Mouse (Mus musculus): Measurements from ENCODE around the gene Themis3. TPM values are rescaled to one million over a fixed set of nuclear protein-coding genes. Genes with fewer than 3 reads are reported as not detected.
"Not testable (repeated sequence)": the region's sequence is repeated elsewhere in the genome, so short reads cannot be mapped to it uniquely, and the experiment has no call there.

Gene Themis3
- polyA plus RNA-seq, 1 experiment = not detected

DNA sequence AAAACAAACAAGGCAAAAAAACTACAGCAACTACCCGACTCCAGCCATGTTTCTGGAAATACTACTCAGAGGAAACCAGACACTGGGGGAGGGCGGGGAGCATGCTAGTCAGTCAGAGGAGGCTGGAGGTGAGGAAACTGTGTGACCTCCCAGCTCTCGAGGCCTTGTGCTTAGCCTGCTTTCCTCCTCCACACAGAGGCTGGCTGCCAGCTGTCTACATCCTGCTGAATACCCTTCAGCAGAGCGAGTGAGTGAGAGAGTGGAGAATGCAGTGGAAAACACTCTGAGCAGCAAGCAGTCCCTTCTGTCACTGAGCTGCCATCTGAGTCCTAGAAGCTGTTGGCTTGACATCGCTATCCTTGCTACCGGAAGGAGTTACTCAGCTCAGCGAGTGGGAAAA is 30.2 kb downstream of the Themis3 start:
- Histone ChIP-seq H3K4me3 (ENCODE audit: insufficient read depth, low read depth, low read length) (no peak overlapping the region), H3K4me1 (ENCODE audit: control insufficient read depth, insufficient read depth, low read length) (peaks cover 9% of the 10 kb centered on the region; the same call in 1 of the 2 replicates), H3K27ac (ENCODE audit: insufficient read depth, low read depth, low read length) (no peak overlapping the region)
- WGBS = 57% methylated on average over 7 of the region's 7 CpGs
- TF ChIP-seq CTCF (IDR thresholded peaks at IDR 0.05; ENCODE audit: insufficient read depth, low read depth, low read length) = no peak
- no peak for TF ChIP-seq POLR2A (IDR thresholded peaks at IDR 0.05; ENCODE audit: insufficient read depth, low read depth, low read length)

DNA sequence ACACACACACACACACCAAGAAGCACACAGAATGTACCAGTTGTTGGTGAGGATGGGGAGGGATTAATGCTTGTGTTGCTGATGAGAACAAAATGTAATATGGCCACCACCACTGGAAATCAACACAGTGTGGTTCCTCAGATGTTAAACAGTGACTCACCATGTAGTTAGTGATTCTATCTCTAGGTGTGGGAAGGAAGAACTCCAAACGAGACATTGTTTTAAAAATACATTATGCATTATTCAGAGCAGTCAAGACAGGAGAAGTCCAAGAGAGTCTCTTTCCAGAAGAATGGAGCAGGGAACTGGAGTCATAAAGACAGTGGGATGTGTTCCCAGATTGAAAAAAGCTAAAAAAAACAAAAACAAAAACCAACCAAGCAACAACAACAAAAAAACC is 30.9 kb downstream of the Themis3 start:
- Histone ChIP-seq H3K4me1 (ENCODE audit: control insufficient read depth, insufficient read depth, low read length) (peaks cover 9% of the 10 kb centered on the region; the same call in 1 of the 2 replicates), H3K4me3 (ENCODE audit: insufficient read depth, low read depth, low read length) (no peak overlapping the region), H3K27ac (ENCODE audit: insufficient read depth, low read depth, low read length) (no peak overlapping the region)
- 26% methylated on average over 1 of the region's 1 CpGs for WGBS
- TF ChIP-seq CTCF (IDR thresholded peaks at IDR 0.05; ENCODE audit: insufficient read depth, low read depth, low read length) = no peak
- no peak for TF ChIP-seq POLR2A (IDR thresholded peaks at IDR 0.05; ENCODE audit: insufficient read depth, low read depth, low read length)

DNA sequence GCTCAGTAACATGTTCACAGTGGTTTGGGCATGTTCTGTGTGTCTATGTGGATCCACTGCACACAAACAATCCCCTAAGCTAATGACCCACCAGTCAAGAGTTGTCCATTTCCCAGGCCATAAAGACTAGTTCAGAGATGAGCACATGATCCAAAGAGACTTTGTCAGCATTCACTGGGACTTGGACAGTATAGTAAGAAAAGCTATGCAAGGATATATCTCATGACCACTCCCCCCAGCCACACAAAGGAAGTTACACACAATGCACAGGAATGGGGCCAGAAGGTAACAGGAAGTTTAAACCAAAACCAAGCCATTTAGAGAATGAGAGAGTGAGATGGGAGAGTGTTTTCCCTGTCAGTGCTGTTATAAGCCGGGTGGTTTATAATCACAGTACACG is 33.0 kb downstream of the Themis3 start:
- no peak for TF ChIP-seq CTCF (IDR thresholded peaks at IDR 0.05; ENCODE audit: insufficient read depth, low read depth, low read length)
- TF ChIP-seq POLR2A (IDR thresholded peaks at IDR 0.05; ENCODE audit: insufficient read depth, low read depth, low read length) = no peak
- Histone ChIP-seq H3K27ac (ENCODE audit: insufficient read depth, low read depth, low read length) (no peak overlapping the region), H3K4me3 (ENCODE audit: insufficient read depth, low read depth, low read length) (no peak overlapping the region), H3K4me1 (ENCODE audit: control insufficient read depth, insufficient read depth, low read length) (peaks cover 9% of the 10 kb centered on the region; the same call in 1 of the 2 replicates)
- 56% methylated on average over 2 of the region's 2 CpGs for WGBS

DNA sequence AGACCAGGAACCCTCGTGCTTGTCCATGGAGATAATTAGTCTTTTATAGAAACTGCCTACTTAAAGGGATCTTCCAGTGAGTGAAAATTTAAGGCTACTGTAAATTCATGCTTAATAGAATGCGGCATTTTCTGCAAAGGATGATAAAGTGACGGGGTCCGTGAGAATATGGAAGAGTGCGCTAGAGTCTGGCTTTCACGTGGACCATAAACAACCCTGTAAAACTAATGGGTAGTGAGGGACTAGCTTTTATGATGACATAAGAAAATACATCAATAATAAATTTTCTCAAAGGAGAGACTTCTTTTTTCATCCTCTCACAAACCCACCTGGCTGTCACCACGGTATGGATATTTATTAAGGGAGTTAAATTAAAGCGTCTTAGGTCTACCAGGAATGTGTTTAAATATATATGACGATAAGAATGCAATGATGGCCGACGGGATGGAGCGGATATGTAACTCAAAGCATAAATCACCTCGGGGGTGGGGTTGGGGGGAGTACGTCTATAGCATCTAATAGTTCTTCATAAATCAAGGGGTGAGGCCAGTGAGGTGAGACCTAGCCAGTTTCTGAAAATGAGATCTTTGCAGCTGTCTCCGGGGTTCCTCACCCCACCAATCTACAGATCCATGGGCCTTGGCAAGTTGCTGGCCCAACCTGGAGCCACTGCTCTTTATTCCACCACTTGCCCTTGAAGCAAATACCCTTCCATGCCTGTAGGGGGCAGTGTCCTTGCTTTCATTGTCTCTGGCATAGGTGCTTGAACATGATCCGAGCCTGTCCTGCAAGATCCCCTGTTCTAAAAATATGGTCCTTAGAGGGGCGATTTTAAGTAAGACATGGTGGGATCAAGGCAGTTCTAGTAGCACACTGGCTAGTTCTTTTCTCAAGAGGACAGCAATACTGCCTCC is 35.8 kb downstream of the Themis3 start:
- Histone ChIP-seq H3K27ac (ENCODE audit: insufficient read depth, low read depth, low read length) (no peak overlapping the region), H3K4me3 (ENCODE audit: insufficient read depth, low read depth, low read length) (no peak overlapping the region), H3K4me1 (ENCODE audit: control insufficient read depth, insufficient read depth, low read length) (peaks cover 4% of the 10 kb centered on the region; the same call in 1 of the 2 replicates)
- TF ChIP-seq POLR2A (IDR thresholded peaks at IDR 0.05; ENCODE audit: insufficient read depth, low read depth, low read length) (no peak), CTCF (IDR thresholded peaks at IDR 0.05; ENCODE audit: insufficient read depth, low read depth, low read length) (no peak)
- 93% methylated on average over 17 of the region's 17 CpGs for WGBS

DNA sequence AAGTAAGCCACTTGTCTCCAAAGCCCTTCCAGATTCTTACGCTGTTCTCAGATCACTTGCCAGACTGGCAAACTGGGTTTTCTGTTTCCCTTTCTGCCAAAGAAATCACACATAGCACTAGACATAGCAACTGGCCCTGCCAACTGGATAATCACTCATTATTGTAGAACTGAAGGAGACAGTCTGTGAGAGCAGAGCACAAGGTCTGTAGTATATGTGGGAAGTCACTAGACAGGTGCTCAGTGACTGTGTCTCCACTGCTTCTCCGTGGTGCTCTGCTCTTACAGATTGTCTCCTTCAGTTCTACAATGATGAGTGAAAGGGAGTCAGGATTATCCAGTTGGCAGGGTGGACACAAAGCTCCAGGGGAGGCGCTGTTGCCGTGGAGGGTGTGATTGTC is 41.7 kb downstream of the Themis3 start:
- TF ChIP-seq CTCF (IDR thresholded peaks at IDR 0.05; ENCODE audit: insufficient read depth, low read depth, low read length) (no peak), POLR2A (IDR thresholded peaks at IDR 0.05; ENCODE audit: insufficient read depth, low read depth, low read length) (no peak)
- H3K27ac ChIP-seq (ENCODE audit: insufficient read depth, low read depth, low read length) = no peak overlapping the region
- WGBS = 70% methylated on average over 4 of the region's 4 CpGs
- no peaks in the 10 kb centered on the region for H3K4me1 ChIP-seq (ENCODE audit: control insufficient read depth, insufficient read depth, low read length)
- H3K4me3 ChIP-seq (ENCODE audit: insufficient read depth, low read depth, low read length) = no peak overlapping the region

DNA sequence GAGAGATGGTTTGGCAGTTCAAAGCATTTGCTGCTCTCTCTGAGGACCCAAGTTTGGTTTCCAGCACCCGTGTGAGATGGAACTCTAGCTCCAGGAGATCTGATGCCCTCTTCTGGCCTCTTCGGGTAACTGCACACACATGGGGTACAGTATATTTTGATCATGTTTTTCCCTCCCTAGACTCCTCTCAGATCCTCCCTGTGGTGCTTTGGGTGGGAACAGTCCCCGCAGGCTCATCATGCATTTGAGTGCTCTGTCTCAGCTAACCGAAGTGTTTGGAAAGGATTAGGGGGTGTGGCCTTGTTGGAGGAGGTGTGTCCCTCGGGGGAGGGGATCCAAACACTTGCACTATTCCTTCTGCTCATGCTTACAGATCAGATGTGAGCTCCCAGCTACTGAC is 43.9 kb downstream of the Themis3 start:
- TF ChIP-seq POLR2A (IDR thresholded peaks at IDR 0.05; ENCODE audit: insufficient read depth, low read depth, low read length) (no peak), CTCF (IDR thresholded peaks at IDR 0.05; ENCODE audit: insufficient read depth, low read depth, low read length) (no peak)
- Histone ChIP-seq H3K27ac (ENCODE audit: insufficient read depth, low read depth, low read length) (no peak overlapping the region), H3K4me3 (ENCODE audit: insufficient read depth, low read depth, low read length) (no peak overlapping the region), H3K4me1 (ENCODE audit: control insufficient read depth, insufficient read depth, low read length) (no peaks in the 10 kb centered on the region)
- WGBS = 89% methylated on average over 5 of the region's 5 CpGs

DNA sequence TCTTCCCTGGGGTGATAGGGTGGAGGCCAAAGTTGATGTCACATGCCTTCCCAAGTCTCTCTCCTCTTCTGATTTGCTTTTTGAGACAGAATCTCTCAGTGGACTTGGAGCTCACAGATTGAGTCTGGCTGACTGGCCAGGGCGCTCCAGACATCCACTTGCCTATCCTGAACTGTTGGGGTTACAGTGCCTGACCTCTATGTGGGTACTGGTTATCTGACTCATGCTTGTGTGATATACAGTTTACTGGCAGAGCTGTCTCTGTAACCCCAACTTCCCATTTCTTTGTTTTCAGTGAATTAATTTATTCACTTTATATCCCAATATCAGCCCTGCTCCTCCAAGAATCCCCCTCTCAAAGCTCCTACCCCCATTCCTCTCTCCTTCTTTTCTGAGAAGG is 62.1 kb downstream of the Themis3 start:
- WGBS = 96% methylated on average over 1 of the region's 1 CpGs
- no peak for TF ChIP-seq CTCF (IDR thresholded peaks at IDR 0.05; ENCODE audit: insufficient read depth, low read depth, low read length)
- TF ChIP-seq POLR2A (IDR thresholded peaks at IDR 0.05; ENCODE audit: insufficient read depth, low read depth, low read length) = no peak
- Histone ChIP-seq H3K27ac (ENCODE audit: insufficient read depth, low read depth, low read length) (no peak overlapping the region), H3K4me3 (ENCODE audit: insufficient read depth, low read depth, low read length) (no peak overlapping the region), H3K4me1 (ENCODE audit: control insufficient read depth, insufficient read depth, low read length) (no peaks in the 10 kb centered on the region)

DNA sequence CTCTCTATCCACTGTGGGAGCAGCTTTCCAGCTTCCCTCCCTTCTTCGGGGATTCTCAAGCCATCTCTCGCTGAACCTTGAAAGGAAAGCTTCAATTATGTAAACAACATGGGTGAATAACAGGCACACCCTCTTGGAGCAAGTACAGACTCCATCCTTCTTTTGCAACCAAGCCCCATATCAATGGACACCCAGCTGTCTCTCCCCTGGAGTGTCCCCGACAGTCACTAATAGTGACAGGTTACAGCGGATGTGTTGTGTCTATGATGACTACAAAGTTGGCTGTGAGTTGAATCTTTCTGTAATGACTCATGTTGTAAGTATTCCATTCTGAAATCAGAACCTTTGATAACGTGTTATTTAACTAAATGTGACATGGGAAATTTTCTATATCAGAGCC is 71.0 kb downstream of the Themis3 start:
- WGBS = 44% methylated on average over 5 of the region's 5 CpGs
- TF ChIP-seq CTCF (IDR thresholded peaks at IDR 0.05; ENCODE audit: insufficient read depth, low read depth, low read length) (no peak), POLR2A (IDR thresholded peaks at IDR 0.05; ENCODE audit: insufficient read depth, low read depth, low read length) (no peak)
- Histone ChIP-seq H3K4me1 (ENCODE audit: control insufficient read depth, insufficient read depth, low read length) (peaks cover 5% of the 10 kb centered on the region), H3K4me3 (ENCODE audit: insufficient read depth, low read depth, low read length) (no peak overlapping the region), H3K27ac (ENCODE audit: insufficient read depth, low read depth, low read length) (no peak overlapping the region)

DNA sequence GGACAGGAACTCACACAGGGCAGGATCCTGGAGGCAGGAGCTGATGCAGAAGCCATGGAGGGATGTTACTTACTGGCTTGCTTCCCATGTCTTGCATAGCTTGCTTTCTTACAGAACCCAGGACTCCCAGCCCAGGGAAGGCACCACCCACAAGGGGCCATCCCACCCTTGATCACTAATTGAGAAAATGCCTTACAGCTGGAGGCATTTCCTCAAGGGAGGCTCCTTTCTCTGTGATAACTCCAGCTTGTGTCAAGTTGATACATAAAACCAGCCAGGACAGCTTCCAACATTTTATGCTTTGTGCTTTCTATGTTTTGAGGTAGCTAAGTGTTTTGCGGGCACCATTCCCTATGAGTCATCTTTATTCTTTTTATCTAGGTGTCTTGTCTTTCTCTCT is 71.8 kb downstream of the Themis3 start:
- H3K27ac ChIP-seq (ENCODE audit: insufficient read depth, low read depth, low read length); H3K4me3 ChIP-seq (ENCODE audit: insufficient read depth, low read depth, low read length); H3K4me1 ChIP-seq (ENCODE audit: control insufficient read depth, insufficient read depth, low read length): not testable (repeated sequence)
- 55% methylated on average over 1 of the region's 1 CpGs for WGBS

All from olfactory bulb, adult 2 months (tissue).